Mouse (Mus musculus): ENCODE measurements at regions not wholly inside any gene's neighbourhood (a gene's known extent, or its start where the extent isn't known, plus 50 kb on each side); places are given as distances from the start of the nearest gene placed in this dataset.

DNA sequence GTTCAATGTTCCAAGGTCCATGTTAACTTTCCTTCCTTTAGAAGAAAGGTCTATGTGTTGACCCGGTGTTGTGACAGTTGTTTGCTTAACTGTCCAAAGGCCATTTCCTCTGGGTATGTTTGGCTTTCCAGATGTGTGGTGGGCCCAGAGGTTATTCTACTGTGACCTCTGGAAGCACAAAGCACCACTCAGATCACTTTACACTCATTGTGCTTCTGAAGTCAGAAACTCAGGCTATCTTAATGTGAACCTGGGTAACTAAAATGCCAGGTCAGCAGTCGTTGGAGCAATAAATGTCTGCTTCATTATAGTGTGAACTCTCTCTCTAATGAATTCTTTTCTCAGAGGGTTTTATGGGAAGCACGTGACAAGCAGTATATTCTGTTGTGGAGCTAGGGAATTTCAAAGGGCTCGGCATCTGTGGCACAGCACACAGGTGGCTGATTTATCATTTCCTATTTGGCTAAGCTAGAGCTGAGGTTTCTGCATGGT lies 68.5 kb upstream of the Klf12 start:
- DNase-seq (ENCODE audit: inconsistent ontology term): peak; percentile 13

DNA sequence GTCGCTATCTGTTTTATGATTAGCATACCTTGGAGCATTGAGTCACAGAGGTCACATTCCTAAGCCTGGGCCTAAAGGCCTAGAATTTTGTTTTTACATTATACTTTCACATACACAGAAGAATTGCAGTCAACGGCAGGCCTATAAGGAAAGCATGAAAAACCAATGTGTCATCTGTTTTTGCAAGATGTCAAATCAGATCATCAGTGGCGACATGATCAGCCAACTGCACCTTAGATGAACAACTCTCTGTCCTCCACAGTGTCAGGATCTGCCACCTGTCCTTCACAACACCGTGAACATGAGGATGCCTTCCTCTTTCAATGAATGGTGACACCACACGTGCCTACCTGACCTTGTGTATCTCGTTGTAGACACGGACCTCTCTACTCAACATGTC lies 66.5 kb upstream of the Klf12 start:
- DNase-seq (ENCODE audit: inconsistent ontology term): no peak

DNA sequence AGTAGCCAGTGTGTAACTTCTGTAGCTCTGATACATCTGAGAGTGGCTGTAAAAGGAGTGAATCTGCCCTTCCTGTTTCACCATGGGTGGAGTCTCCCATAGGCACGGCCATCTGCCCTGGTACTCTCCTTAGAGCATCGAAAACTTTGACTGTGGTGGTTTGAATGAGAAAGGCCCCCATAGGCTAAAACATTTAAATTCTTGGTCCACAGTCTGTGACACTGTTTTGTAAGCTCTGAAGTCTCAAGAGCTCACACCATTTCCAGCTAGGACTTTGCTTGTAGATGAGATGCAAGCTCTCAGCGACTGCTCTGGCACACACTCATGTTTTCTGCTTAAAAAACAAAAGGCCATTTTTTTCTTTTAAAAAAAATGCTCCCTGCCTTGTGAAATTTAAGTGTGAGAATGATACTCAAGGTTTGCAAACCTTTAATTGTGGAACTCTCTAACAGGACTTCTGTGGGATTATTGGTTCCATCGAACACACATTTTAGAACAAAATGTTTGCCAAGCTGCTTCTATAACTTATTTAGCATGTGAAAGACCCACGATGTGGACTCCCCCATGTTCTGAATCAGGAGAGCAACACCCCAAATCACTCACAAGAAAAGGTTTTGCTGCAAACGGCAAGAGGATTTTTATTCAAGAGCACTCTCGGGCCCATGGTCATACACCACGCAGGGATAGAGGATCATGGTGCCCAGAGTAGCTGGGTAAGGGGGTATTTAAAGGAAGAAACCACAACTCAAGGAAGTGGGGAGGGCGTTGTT lies 65.7 kb upstream of the Klf12 start:
- DNase-seq (ENCODE audit: inconsistent ontology term): no peak

DNA sequence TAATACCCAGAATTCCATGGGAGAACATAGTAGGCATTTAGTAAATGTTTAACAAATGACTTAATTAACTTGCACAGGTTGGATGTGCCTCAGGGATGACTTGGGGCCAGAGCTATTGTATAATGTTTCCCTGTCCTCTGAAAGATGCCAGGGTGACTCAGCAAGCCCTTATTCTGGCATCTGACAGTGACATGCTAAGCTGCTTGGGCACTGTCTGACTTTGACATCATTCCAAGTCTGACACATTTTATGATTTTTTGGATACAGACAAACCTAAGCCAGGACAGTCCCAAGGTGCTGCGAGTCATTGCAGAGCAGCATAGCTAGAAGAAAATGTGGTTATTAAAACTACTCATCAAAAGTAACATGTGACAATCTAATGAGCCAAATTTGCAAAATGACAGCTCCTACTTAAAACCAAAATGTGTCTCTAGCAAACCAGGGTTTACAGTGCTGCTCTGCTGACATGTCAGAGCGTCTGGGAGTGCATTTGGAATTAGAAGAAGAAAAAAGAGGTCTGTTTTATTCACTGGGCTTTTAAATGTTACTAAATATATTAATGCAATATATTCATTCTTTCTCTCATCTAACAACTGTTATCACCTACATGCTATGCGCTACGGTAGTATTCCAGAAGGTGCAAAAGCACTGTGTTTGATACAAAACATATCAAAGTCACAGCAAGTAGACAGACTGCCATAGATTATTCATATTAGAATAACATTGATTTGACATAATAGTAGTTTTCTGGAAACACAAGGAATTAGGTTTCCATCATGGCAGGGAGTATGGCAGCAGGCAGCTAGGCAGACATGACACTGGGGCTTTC lies 64.1 kb upstream of the Klf12 start:
- peak; percentile 74 for DNase-seq (ENCODE audit: inconsistent ontology term)

GRCm38 (mm10) chr14:100336926-100337325 lies 52.4 kb upstream of the Klf12 start:
- no peak for DNase-seq (ENCODE audit: inconsistent ontology term)

All from Muller cell, postnatal 12 days (primary cell).